Mouse (Mus musculus) spleen, postnatal 14 days (tissue): ENCODE results near the gene Fap.

Experiments
- DNase-seq, 2 experiments: peaks; one replicate each; pipeline ENCODE4 v3.0.0; 2021 to 2022; ENCODE audit warnings: low spot score in 2 of 2

Fap gene

GRCm38 (mm10) chr2:62531065-62531464, 42.8 kb downstream of the Fap start:
- no peak for DNase-seq

GRCm38 (mm10) chr2:62526399-62526798, 47.5 kb downstream of the Fap start:
- DNase-seq, result no peak

GRCm38 (mm10) chr2:62517790-62518189, 56.1 kb downstream of the Fap start:
- DNase-seq, result no peak

- DNase-seq, result no peak
These were observed 59.4 kb downstream of the Fap start for GRCm38 (mm10) chr2:62514477-62514876.

- no peak for DNase-seq
These were observed 60.4 kb downstream of the Fap start for GRCm38 (mm10) chr2:62513477-62513876.

- no peak for DNase-seq
These were observed 66.7 kb downstream of the Fap start for GRCm38 (mm10) chr2:62507130-62507529.

GRCm38 (mm10) chr2:62506441-62506840, 67.4 kb downstream of the Fap start:
- no peak for DNase-seq

- no peak for DNase-seq
These were observed 69.5 kb downstream of the Fap start for GRCm38 (mm10) chr2:62504269-62504796.

- DNase-seq, result no peak
These were observed 70.5 kb downstream of the Fap start for GRCm38 (mm10) chr2:62503326-62503725.

GRCm38 (mm10) chr2:62502516-62502915, 71.4 kb downstream of the Fap start:
- no peak for DNase-seq

GRCm38 (mm10) chr2:62498821-62499220, 75.1 kb downstream of the Fap start:
- DNase-seq, result no peak

- no peak for DNase-seq
These were observed 75.8 kb downstream of the Fap start for GRCm38 (mm10) chr2:62498086-62498485.

- DNase-seq, result no peak
These were observed 76.4 kb downstream of the Fap start for GRCm38 (mm10) chr2:62497333-62498002.

- DNase-seq, result no peak
These were observed 78.5 kb downstream of the Fap start for GRCm38 (mm10) chr2:62495407-62495806.

GRCm38 (mm10) chr2:62489832-62490231, 84.0 kb downstream of the Fap start:
- DNase-seq, result no peak

- DNase-seq, result no peak
These were observed 89.0 kb downstream of the Fap start for GRCm38 (mm10) chr2:62484906-62485305.

- no peak for DNase-seq
These were observed 90.3 kb downstream of the Fap start, which contains the start of gene Gcg for GRCm38 (mm10) chr2:62483550-62483949. TSS of gene Gcg (minus strand) at chr2:62483650.

- DNase-seq, result no peak
These were observed 93.3 kb downstream of the Fap start for GRCm38 (mm10) chr2:62480285-62481198.

- DNase-seq, result no peak
These were observed 104.3 kb downstream of the Fap start for GRCm38 (mm10) chr2:62469551-62469950.

GRCm38 (mm10) chr2:62463287-62463686, 110.6 kb downstream of the Fap start:
- no peak for DNase-seq

GRCm38 (mm10) chr2:62462174-62462573, 111.7 kb downstream of the Fap start:
- DNase-seq, result no peak

- DNase-seq, result no peak
These were observed 112.9 kb downstream of the Fap start for GRCm38 (mm10) chr2:62460815-62461450.
